Mouse (Mus musculus): ENCODE measurements around the gene Snx27.

GRCm38 (mm10) chr3:94497162-94497561 is 85.4 kb downstream of the Snx27 start:
- TF ChIP-seq POLR2A (IDR thresholded peaks at IDR 0.05; ENCODE audit: control insufficient read depth, low read depth, low read length) (no peak), CTCF (IDR thresholded peaks at IDR 0.05; ENCODE audit: control insufficient read depth, insufficient read depth, insufficient replicate concordance, low read depth, low read length) (no peak)

All from testis, adult 2 months (tissue).